Mouse (Mus musculus) gastrocnemius, postnatal 14 days (tissue): ENCODE measurements around the gene Ypel2. TPM values are rescaled to one million over a fixed set of nuclear protein-coding genes. Genes with fewer than 3 reads are reported as not detected.

Source experiments
- DNase-seq: peaks from one replicate; pipeline ENCODE4 v3.0.0; 2021; ENCODE audit warnings: mixed read lengths
- intact Hi-C: fragments of 180-260 bp; cut with DNase I; formaldehyde crosslinking; loops from one replicate; pipeline ENCODE4 v1.15.1; 2025; ENCODE audit warnings: low total_unique reads
- total RNA-seq, 2 experiments: library from RNA; stranded (reverse); gene quantifications; 2 replicates each; pipeline ENCODE4 v1.2.3; 2021

Gene Ypel2
- total RNA-seq, 2 experiments from 2014 or later, result 6.7 to 9.7 TPM

DNA sequence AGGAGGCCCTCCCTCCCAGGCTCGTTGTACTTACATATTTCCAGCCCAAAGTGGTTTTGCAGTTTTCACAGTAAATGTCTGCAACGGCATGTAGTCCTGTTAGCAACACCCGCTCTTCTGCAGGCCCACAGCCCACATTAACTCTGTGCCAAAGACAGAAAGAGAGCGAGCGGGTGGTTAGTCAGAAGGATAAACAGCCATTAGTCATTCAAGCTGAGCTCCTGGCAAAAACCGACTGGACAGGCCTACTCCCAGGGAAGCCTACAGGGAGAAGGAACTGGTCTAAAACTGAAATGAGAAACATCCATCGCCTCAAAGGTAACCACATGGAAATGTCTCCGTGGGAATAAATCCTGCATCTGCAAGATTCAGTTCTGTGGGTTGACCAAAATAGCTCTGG, 49.0 kb downstream of the Ypel2 start:
- intact Hi-C loops, result no loop called here
- no peak for DNase-seq

DNA sequence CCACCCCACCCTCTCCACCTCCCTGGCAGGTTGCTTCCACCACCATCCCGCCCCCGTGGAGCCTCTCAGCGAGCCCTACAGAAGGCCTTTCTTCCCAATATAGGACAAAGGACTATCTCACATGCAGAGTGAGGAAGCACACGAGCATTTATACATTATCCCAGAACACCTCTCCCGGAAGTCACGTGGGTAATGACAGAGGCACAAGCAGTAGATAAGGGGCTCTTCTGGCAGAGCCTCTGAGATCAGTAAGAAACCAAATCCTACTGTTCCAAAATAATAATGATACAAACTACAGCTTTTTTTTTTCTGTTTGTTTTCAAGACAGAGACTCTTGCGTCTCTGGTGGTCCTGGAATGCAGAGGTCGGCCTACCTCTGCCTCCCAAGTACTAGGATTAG, 51.6 kb downstream of the Ypel2 start:
- intact Hi-C loops, result no loop called here
- DNase-seq, result no peak

DNA sequence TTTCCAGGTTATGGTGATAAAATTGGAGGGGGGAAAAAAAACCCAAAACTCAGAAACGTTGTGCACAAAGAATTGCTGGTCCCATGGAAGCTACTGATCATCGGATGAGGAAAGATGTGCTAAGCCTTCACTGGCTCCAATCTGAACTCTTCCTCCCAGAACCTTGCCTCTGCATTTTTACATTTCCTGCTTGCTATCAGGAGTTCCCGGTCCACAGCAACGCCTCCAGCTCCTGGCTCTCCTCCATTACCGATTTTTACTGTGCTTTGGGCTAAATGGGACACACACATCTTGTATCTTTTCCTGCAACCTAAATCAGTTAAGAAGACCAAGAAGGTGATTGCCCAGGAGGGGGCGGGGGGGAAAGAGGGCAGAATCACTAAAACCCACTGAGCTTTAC, 54.0 kb downstream of the Ypel2 start:
- intact Hi-C loops, result no loop called here

DNA sequence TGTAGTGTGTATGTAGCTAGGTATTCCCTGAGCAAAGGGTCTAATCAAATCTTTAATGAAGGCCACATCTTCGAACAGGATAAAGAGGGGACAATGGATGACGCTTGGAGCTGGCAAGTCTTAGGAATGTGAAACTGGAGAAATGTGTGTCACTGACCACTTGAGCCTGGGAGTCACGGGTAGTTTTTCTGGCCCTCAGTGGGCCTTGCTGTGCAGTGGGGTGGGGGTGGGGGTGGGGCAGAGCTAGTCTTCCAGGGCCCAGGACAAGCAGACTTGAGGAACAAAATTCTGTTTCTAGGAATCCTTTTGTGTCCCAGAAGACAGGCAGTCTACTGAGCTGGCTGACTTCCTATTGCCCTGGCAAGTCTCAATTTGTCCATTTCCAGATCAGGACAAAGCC, 55.0 kb downstream of the Ypel2 start:
- no peak for DNase-seq
- intact Hi-C loops, result no loop called here

More for the DNA sequence above, 54.0 kb downstream of the Ypel2 start:
- DNase-seq, result no peak

DNA sequence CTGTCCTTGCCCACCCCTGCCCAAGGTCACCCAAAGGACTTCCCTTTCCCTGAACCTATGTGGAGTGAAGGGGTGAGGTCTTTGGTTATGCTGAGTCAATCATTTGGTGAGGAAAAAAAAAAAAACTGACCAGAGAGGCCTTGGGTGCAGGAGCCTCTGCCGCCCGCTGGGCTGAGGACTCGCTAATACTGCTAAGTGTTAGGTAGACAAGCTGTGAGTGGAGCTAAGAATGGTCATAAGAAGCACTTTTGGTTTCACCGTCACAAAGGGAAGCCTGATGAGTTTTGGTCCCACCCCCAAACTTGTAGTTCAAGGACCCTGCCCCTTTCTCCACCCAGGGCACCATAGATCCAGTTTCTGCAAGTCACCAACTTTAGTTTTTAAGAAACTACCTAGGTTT, 55.4 kb downstream of the Ypel2 start:
- intact Hi-C loops, result no loop called here
- no peak for DNase-seq

DNA sequence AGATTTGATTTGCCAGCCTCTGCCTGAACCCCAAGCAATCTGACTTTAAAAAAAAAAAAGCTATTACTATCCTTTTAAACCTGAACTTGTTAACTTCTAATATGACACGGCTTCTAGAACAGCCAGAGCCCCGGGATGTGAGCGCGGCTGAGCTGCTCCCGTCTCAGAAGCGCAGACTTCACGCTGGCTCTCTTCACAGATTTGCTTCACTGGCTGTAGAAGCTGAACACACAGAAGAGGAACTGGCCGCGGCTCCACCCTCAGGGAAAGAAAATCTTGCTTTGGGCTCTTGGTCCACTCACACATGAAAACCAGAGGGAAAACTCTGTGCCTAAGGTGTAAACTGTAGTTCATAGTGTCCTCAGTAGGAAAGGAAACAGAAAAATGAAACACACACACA, 56.6 kb downstream of the Ypel2 start:
- intact Hi-C loops, result no loop called here
- no peak for DNase-seq

DNA sequence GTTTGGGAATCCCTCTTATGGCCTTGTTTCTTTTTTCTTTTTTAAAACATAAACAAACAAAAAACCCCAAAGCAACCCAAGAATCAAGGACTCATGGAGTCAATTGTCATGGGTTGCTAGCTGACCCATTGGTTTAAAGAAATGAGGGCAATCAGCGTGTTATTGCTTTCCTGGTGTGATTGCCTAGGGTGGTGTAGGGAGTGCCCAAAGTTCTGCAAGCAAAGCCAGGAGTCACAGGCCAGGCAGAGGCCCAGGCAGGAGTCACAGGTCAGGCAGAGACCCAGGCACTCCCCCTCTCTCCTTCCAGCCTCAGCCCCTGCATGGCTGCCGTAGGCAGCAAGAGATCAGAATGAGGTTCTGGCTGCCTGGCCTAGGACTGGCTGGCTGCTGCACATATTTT, 58.6 kb downstream of the Ypel2 start:
- intact Hi-C loops, result no loop called here
- DNase-seq, result no peak

DNA sequence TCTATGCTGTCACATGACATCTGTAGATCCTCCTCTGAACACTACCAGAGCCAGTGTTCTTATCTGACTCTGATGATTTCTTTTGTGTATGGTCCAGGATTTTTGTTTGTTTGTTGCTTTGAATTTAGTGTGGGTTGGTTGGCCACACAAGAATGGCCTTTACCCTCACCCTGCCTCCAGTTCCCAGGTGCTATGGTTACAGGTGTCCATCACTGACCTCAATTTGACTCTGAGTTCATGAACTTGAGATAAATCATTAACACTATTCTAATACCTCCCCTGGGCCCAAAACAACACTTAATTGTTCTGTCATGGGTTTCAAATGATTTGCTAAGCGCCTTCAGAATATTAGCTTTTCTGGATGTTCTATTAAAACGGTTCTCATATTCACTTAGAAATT, 61.3 kb downstream of the Ypel2 start:
- intact Hi-C loops, result no loop called here
- DNase-seq, result no peak

DNA sequence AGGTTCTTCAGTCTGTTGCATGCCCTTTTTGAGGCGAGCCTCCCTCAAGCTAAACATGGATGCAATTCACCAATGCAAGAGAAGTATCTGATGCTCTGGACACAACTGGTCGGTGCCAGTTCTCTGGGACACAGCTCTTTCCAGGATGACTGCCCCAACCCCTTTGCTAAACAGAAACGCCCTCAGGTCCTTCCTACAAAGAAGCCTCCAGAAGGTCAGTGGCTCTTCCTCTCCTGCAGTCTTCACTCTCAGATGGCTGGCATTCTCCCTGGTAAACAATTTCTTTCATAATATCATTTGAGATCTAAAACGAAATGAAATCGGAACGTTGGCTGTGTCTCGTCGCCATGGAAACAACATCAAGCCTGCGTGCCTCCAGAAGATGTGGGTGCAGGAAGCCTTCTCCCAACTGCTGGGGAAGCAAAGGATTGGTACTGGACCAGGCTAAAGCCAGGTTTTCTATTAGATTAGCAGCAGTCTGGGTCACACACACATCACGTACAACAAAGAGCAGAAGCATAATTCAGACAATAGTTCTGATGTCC, 62.8 kb downstream of the Ypel2 start:
- DNase-seq, result no peak
- intact Hi-C loops, result no loop called here

DNA sequence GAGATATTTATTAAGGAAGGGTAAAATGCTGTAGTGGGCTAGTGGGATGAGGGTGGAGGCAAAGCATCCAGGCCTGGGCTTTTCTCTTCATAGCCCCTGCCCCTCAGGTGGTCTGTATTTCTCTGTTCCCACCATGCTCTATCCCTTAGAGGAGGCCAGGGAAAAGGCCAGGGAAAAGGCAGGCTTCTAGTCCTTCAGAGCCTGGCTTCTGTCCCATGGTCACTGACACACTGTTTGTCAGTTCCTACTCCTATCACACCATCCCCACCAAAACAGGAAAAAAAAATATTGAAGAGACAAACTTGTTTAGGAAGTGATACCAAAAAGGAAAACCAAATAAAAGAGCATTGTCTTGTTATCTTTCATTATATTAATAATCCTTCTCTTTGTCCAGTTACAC, 63.5 kb downstream of the Ypel2 start:
- intact Hi-C loops, result no loop called here
- no peak for DNase-seq

DNA sequence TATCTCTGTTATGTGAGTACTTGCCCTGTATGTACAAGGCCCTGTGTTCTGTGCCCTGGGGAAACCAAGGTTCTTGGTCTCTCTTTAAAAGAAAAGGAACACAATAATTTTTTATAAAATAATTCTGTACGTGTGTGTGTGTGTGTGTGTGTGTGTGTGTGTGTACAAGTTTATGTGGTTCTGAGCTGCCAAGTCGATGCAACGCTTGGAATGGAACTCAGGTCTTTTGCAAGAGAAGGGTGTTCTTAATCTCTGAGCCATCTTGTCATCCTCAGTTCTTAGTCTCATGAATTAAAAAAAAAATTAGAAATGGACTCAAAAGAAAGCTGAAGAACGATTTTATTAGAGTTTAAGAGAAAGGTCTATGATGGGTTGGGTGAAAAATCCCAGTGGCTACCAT, 64.0 kb downstream of the Ypel2 start:
- intact Hi-C loops, result no loop called here

DNA sequence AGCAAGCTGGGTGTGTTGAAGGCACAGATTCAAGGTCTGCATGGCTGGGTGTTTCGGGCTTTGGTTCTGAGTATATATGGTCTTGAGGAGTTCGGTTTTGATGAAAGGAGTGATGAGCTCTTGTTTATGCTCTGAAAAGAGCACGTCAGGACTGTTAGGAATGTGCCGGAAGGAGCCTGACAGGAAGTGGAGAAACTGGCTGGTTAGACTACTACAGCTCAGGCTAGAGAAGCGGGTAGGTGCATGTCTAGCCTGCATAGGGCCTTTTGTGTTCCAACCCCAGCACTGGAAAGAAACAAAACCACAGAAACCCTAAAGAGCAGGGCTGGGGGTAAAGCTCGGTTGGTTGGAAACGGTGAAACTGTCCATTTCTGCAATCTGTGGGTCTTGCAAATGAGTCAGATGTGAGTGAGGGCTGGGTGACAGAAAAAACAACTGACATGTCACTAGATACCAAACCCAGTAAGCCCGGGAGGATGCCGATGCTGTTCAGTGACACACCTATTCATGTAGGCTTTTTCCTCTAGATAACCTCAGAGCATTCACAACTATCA, 68.3 kb downstream of the Ypel2 start:
- DNase-seq, result no peak
- intact Hi-C loops, result no loop called here

More for the DNA sequence above, 64.0 kb downstream of the Ypel2 start:
- DNase-seq, result no peak

DNA sequence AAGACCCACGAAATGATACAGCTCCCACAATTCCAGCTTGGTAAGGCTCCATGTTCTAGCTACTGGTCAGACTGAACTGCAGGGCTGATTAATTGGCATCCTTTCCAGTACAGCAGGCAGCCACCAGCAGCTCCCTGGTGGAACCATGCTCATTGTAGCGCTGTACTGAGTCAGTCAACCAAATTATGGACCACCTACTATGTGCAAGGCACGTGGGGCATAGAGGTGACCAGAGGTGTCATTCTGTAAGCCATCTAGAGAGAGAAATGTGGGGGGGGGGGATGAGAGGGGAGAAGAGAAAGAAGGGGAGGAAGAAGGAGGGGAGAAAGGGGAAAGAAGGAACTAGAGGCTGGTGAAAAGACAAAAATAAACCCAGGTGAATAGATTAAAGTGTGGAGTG, 68.9 kb downstream of the Ypel2 start:
- intact Hi-C loops, result no loop called here
- no peak for DNase-seq

DNA sequence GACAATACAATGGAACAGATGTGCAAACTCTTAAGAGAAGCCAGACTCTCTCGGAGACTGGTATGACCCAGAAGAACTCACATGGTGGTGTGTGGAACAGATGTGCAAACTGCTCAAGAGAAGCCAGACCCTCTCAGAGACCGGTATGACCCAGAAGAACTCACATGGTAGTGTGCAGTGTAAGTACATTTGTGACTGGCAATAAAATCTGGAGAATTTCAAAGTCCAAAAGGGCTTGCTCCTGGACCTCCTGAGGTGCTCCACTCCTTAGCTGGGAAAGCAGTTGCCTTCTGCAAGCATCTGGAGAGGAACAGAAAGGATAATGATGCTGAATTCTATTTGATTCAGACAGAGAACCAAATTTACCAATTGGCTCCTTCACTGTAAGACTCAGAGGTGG, 69.9 kb downstream of the Ypel2 start:
- intact Hi-C loops, result no loop called here
- no peak for DNase-seq

DNA sequence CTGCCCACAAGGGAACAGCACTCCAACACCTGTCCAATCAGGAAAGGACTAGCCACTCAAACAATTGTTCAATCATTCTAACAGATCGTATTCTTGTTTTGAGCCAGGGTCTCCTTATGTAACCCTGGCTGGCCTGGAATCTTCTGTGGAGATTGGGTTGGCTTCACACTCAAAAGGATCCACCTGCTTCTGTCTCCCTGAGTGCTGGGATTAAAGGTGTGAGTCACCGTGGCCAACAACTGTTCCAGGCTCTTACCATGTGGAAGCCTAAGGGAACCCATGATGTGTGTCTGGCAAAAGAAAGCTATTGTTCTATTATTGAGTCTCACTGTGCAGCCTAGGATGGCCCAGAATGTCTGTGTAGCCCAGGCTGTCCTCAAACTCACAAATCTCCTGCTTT, 71.5 kb downstream of the Ypel2 start:
- intact Hi-C loops, result no loop called here
- DNase-seq, result no peak

DNA sequence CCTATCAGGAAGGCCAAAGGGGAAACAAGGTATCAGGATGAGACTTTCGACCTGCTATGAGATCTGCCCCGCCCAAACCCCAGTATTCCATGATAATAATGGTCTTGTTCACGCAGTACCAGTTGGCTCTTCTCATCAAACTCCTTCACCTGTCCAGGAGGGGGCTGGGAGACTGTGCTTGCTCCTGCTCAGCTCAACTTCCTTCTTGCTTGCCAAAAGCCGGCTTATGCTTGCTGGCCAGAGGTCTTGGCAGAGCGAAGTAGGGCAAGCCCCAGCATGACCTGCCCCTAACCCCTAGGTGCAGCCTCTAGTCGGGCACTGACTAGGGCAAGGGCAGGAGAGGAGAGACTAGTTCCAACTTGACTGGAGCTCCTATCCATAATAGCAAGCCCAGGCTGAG, 72.2 kb downstream of the Ypel2 start:
- intact Hi-C loops, result no loop called here
- peak; percentile 28 for DNase-seq

DNA sequence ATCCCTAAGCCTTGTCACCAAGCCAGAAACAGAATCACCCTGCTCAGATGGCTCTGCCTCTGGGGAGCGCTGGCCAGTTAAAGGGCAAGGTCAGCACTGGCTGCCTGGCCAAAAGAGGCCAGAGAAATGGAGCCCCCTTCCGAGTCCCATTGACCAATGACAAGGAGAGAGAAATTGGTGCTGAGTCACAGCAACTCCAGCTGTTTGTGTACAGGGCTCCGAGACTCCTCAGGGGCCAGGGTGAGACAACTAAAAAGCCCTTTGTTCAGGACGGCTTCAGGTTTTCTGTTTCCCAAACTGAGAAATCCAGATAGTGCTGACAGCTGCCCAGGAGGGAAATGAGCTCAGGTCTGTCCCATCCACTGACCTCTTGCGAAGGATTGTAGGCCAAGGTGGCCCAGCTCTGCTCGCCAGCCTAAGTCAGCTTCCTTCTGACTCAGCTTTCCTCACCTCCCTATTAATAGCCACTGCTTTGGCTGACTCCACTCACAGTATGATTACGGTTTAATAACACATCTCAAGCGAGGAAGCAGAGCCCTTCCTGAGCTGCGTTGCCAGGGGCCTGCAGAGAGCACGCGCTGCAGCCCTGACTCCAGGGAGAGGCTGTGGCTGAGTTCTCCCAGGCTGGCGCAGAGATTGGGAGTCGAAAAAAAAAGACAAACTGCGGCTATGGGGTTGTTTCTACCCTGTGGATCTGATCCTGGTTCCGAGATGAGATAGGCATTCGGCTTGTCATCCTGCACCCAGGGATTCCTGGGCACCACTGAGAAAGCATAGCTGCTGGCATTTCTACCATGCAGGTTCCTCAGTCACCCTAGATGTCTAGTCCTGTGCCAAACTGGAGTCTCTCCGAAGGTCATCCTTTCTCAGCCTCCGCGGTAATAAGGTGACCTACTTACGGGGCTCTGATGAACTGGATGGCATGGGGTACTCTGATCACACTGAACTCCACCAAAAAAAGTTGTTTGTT, 73.1 kb downstream of the Ypel2 start:
- intact Hi-C loops, result no loop called here
- peak; percentile 55 for DNase-seq

DNA sequence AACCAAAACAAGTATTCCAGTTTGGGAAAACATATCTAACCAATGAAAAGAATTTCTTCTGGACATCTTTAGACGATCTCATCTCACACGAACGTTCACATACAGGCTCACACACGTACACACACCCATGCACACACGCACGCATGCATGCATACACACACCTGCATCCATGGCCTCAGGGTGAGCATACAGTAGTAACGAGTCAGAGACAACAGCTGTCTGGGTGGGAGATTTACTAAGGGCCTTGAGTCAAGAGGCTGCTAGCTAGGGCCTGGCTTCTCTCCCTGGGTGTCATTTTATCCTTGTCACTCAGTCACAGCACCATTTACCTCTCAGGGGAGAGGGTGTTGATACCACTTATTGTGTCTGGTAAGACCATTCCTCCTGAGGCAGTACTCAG, 74.0 kb downstream of the Ypel2 start:
- no peak for DNase-seq
- intact Hi-C loops, result no loop called here

DNA sequence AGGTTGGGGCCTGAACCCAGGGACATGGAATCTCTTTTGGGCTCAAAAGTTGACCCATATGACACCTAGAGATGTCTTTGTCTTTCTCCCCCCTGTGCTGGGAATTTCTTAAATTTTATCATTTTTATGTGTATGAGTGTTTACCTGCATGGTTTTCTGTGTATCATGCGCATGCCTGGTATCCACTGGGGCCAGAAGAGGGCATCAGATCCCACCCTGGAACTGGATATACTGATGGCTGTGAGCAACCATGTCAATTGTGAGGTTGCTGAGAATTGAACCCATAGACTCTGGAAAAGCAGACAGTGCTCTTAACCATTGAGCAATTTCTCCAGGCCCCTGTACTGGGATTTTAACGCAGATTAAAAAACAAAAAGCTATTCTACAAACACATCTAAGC, 76.0 kb downstream of the Ypel2 start:
- intact Hi-C loops, result no loop called here

DNA sequence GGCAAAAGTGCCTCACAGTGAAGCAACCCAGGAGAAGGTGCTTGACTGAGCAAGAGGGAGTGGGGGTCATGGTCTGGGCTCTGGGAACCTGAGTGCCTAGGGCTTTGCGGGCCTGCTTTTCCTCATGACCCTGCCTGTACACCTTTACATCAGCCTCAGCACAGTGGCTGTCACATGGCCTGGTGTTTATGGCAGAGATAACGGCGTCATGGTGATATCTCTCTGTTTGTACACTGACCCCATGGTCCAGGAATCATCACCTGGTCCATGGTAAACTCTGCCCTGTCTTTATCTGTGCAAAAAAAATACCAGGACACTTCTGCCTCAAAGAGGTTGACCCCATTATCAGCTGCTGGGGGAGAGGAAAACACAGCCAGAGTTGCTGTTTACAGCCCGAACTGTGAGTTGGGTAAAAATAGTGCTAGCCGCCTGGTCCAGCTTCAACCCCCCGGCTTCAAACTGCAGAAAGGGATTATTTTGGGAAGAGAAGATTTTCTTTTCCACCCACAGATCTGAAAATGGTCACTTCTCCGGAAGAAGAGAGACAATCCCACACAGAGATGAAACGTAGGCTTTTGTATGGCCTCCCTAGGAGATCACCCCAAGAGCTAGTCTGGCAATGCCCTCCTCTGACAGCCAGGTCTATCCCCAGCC, 76.8 kb downstream of the Ypel2 start:
- intact Hi-C loops, result no loop called here
- no peak for DNase-seq

More for the DNA sequence above, 76.0 kb downstream of the Ypel2 start:
- no peak for DNase-seq
